Mouse (Mus musculus) midbrain, embryonic 11.5 days (tissue): ENCODE data around the gene Tpcn1. TPM values are rescaled to one million over a fixed set of nuclear protein-coding genes. Genes with fewer than 3 reads are reported as not detected.

Experiments
- ATAC-seq: fragments of 200-750 bp; cut with Nextera tagmentation; 2 replicates; pipeline ENCODE4 v1.8.0; 2017; ENCODE audit warnings: moderate TSS enrichment, moderate library complexity; ENCODE audit not compliant: low FRiP score
- DNase-seq: peaks from one replicate; pipeline ENCODE4 v3.0.0; 2015; ENCODE audit warnings: low spot score; ENCODE audit errors: missing footprints
- H3K27ac ChIP-seq: fragments of 300-500 bp; sonication (generic); 2 replicates; pipeline ENCODE4 v1.5.1; 2014; ENCODE audit warnings: low read depth, low read length
- H3K27me3 ChIP-seq: fragments of 300-500 bp; sonication (generic); 2 replicates; pipeline ENCODE4 v1.6.1; 2014; ENCODE audit warnings: mild to moderate bottlenecking, low read length, moderate library complexity, mixed read lengths; ENCODE audit not compliant: control insufficient read depth, insufficient read depth
- H3K36me3 ChIP-seq: fragments of 300-500 bp; sonication (generic); 2 replicates; pipeline ENCODE4 v1.6.1; 2014; ENCODE audit warnings: mild to moderate bottlenecking, low read length, moderate library complexity, mixed read lengths; ENCODE audit not compliant: control insufficient read depth, insufficient read depth
- H3K4me1 ChIP-seq: fragments of 300-500 bp; sonication (generic); 2 replicates; pipeline ENCODE4 v1.6.1; 2014; ENCODE audit warnings: low read length; ENCODE audit not compliant: control insufficient read depth, insufficient read depth
- H3K4me2 ChIP-seq: fragments of 300-500 bp; sonication (generic); 2 replicates; pipeline ENCODE4 v1.6.1; 2014; ENCODE audit warnings: mild to moderate bottlenecking, moderate library complexity
- H3K4me3 ChIP-seq: fragments of 300-500 bp; sonication (generic); 2 replicates; pipeline ENCODE4 v1.5.1; 2014; ENCODE audit warnings: low read depth, low read length
- H3K9ac ChIP-seq: fragments of 300-500 bp; sonication (generic); 2 replicates; pipeline ENCODE4 v1.6.1; 2014; ENCODE audit warnings: low read length
- H3K9me3 ChIP-seq: fragments of 300-500 bp; sonication (generic); 2 replicates; pipeline ENCODE4 v1.6.1; 2016; ENCODE audit warnings: low read length; ENCODE audit not compliant: control insufficient read depth
- WGBS: fragments of 180-500 bp; shearing (Covaris S2); extraction: QIAGEN DNeasy Blood & Tissue Kit; methylation state at CpG from one replicate; pipeline ENCODE4 v1.1.7; 2014; 5-methylcytosine and 5-hydroxymethylcytosine counted together
- polyA plus RNA-seq: library from polyadenylated mRNA; unstranded; fragments of >200 nt; fragmentation: Nextera tagmentation; extraction: Ambion mirVana; gene quantifications from 2 replicates; pipeline ENCODE4 v1.2.1, GENCODE M21; 2014

The Tpcn1 gene
- polyA plus RNA-seq, 1 experiment from 2014 or later, result 10.8 TPM

GRCm38 (mm10) chr5:120587940-120588568, 419 bp downstream of the Tpcn1 start:
- Histone ChIP-seq H3K4me3 (peak overlapping the region; percentile 69), H3K4me1 (peaks cover 13% of the 10 kb centered on the region; the same call in 1 of the 2 replicates), H3K36me3 (no peaks in the 10 kb centered on the region), H3K27ac (peak overlapping the region; percentile 15; the same call in 1 of the 2 replicates), H3K9ac (peak overlapping the region; percentile 79), H3K9me3 (no peaks in the 10 kb centered on the region), H3K4me2 (peak overlapping the region; percentile 70), H3K27me3 (no peaks in the 10 kb centered on the region)
- DNase-seq (peak; percentile 87), ATAC-seq (no peak)
- WGBS, result 3% methylated on average over 28 of the region's 29 CpGs

DNA sequence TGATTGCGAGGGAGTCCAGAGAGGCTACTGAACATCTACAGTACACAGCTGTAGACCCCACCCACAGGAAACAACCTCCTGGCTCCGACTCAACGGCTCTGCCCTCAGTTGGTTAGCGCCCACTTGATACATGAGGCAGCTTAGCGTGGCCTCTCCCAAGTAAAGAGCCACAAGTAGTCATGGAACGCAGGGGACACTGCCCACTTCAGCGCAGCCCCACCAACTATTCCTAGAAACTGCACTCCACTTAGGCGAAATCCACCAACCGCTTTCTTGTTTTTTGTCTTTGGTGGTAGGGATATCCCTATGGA, 902 bp downstream of the Tpcn1 start:
- Histone ChIP-seq H3K9me3 (no peaks in the 10 kb centered on the region), H3K4me1 (peaks cover 13% of the 10 kb centered on the region; the same call in 1 of the 2 replicates), H3K36me3 (no peaks in the 10 kb centered on the region), H3K27ac (no peak overlapping the region), H3K9ac (peak overlapping the region; percentile 79; the same call in 1 of the 2 replicates), H3K4me3 (peak overlapping the region; percentile 69), H3K27me3 (no peaks in the 10 kb centered on the region), H3K4me2 (peak overlapping the region; percentile 70)
- ATAC-seq, result no peak
- no peak for DNase-seq
- WGBS, result 38% methylated on average over 9 of the region's 9 CpGs

GRCm38 (mm10) chr5:120586741-120587615, 1.5 kb downstream of the Tpcn1 start:
- Histone ChIP-seq H3K4me3 (no peak overlapping the region), H3K27ac (no peak overlapping the region), H3K36me3 (no peaks in the 10 kb centered on the region), H3K27me3 (no peaks in the 10 kb centered on the region), H3K4me2 (peak overlapping the region; percentile 70), H3K9ac (peak overlapping the region; percentile 79; the same call in 1 of the 2 replicates), H3K4me1 (peaks cover 13% of the 10 kb centered on the region; the same call in 1 of the 2 replicates), H3K9me3 (no peaks in the 10 kb centered on the region)
- 10% methylated on average over 17 of the region's 17 CpGs for WGBS
- ATAC-seq, result no peak
- no peak for DNase-seq

DNA sequence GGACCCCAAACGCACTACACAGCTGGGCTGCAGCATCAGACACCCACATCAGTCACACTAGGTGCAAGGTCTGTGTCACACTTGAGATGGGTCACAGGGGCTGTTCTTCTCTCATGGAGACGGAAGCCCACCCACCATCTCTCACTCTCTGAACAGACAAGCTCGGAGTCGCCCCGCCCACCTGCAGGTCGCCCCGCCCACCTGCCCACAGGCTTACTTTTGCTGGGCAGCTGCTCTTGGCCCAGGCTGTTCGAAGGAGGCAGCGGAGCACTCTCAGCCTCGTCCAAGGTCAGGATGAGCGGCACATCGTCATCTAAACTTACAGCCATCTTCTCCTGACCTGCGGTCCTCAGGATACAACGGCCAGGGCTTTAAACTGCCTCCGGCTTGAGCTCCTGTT, 3.5 kb downstream of the Tpcn1 start:
- ATAC-seq (no peak), DNase-seq (no peak)
- Histone ChIP-seq H3K9me3 (no peaks in the 10 kb centered on the region), H3K4me1 (peaks cover 13% of the 10 kb centered on the region; the same call in 1 of the 2 replicates), H3K4me3 (no peak overlapping the region), H3K4me2 (no peak overlapping the region), H3K27ac (no peak overlapping the region), H3K9ac (no peak overlapping the region), H3K27me3 (no peaks in the 10 kb centered on the region), H3K36me3 (no peaks in the 10 kb centered on the region)
- 36% methylated on average over 15 of the region's 15 CpGs for WGBS

DNA sequence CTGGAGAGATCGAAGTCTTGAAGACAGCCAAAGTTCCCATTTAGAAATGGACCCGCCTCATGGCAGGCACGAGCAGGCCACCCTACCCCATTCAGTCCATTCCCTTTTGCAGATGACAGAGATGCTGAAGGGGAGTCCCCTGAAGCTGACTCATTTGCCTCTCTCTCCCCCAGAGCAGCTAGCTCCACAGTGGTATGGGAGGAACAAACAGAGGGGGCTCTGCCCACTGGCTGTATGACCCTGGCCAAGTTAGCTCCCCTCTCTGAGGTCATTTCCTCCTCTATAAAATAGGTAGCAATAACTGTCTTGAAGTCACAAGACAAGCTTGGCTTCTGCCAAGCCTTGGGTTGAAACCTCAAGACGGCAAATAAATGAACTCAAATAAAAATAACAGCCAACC, 5.0 kb downstream of the Tpcn1 start:
- H3K9ac ChIP-seq, result no peak overlapping the region
- H3K4me2 ChIP-seq, result no peak overlapping the region
- no peak overlapping the region for H3K27ac ChIP-seq
- ATAC-seq (no peak), DNase-seq (no peak)
- H3K4me3 ChIP-seq, result no peak overlapping the region
- no peaks in the 10 kb centered on the region for H3K36me3 ChIP-seq
- WGBS, result 95% methylated on average over 4 of the region's 4 CpGs
- no peaks in the 10 kb centered on the region for H3K27me3 ChIP-seq
- H3K9me3 ChIP-seq, result no peaks in the 10 kb centered on the region
- H3K4me1 ChIP-seq, result peaks cover 16% of the 10 kb centered on the region; the same call in 1 of the 2 replicates

DNA sequence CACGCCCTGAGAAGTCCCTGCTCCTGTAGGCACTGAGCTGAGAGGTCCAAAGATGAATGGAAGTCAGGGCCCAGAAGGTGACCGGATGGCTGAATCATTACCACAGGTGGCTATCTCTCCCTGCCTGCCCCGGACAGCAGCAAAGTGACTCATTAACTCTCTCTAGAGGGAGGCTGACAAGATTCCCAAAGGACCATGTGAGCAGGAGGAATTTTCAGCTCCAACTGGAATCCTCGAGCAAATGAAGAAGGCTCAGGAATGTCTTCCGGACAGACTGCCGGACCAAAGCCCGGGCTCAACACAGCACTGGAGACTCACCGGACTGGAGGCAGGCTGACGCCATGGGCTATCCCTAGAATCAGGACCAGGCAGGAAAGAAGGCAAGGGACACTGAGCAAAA, 6.5 kb downstream of the Tpcn1 start:
- no peaks in the 10 kb centered on the region for H3K27me3 ChIP-seq
- no peak overlapping the region for H3K27ac ChIP-seq
- H3K9me3 ChIP-seq, result no peaks in the 10 kb centered on the region
- 89% methylated on average over 9 of the region's 9 CpGs for WGBS
- no peak for DNase-seq
- H3K9ac ChIP-seq, result no peak overlapping the region
- ATAC-seq, result no peak
- H3K4me2 ChIP-seq, result no peak overlapping the region
- H3K36me3 ChIP-seq, result no peaks in the 10 kb centered on the region
- H3K4me1 ChIP-seq, result peaks cover 8% of the 10 kb centered on the region; the same call in 1 of the 2 replicates
- H3K4me3 ChIP-seq, result no peak overlapping the region

DNA sequence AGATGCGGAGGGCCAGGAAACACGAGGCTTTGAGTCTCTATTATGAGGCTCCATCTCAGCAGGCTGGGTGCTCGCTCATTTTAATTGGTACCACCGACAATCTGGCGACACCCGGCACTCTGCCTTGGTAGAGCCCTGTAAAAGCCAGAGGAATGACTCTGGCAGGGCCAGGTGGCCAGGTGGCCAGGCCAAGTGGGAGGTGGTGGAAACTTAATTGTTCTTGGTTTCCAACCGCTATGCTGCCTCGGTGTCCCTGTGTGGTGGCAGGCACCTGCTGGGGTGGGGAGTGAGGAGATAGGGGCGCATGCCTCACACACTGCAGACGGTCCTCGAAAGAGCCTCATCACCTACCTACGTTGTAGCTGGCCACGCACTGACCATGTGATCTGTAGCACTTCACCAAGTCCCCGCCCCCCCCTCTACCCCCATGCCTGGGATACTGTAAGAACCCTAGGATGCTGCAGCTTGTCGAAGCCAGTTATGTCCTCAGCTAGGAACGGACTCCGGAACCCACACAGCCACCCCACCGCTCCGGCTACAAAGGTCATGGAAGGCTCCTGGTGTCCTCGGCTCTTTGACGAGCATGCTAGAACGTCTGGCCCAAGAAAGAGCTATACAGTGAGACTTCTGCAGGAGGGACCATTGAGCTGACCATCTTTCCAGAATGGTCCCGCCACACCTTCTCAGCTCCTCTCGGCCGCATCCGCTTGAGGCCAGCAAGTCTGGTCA, 8.4 kb downstream of the Tpcn1 start:
- DNase-seq (no peak), ATAC-seq (no peak)
- H3K27ac ChIP-seq, result no peak overlapping the region
- no peak overlapping the region for H3K9ac ChIP-seq
- H3K9me3 ChIP-seq, result no peaks in the 10 kb centered on the region
- no peaks in the 10 kb centered on the region for H3K27me3 ChIP-seq
- H3K4me1 ChIP-seq, result peaks cover 7% of the 10 kb centered on the region; the same call in 1 of the 2 replicates
- H3K4me2 ChIP-seq, result no peak overlapping the region
- H3K36me3 ChIP-seq, result no peaks in the 10 kb centered on the region
- 91% methylated on average over 26 of the region's 26 CpGs for WGBS
- H3K4me3 ChIP-seq, result no peak overlapping the region

GRCm38 (mm10) chr5:120579211-120579897, 9.1 kb downstream of the Tpcn1 start:
- no peak overlapping the region for H3K9ac ChIP-seq
- no peaks in the 10 kb centered on the region for H3K27me3 ChIP-seq
- peaks cover 6% of the 10 kb centered on the region; the same call in 1 of the 2 replicates for H3K4me1 ChIP-seq
- DNase-seq (no peak), ATAC-seq (no peak)
- H3K4me3 ChIP-seq, result no peak overlapping the region
- no peaks in the 10 kb centered on the region for H3K36me3 ChIP-seq
- H3K27ac ChIP-seq, result no peak overlapping the region
- H3K4me2 ChIP-seq, result no peak overlapping the region
- 71% methylated on average over 26 of the region's 26 CpGs for WGBS
- H3K9me3 ChIP-seq, result no peaks in the 10 kb centered on the region
